Mouse (Mus musculus) neural tube, embryonic 11.5 days (tissue): ENCODE data around the gene Spdye4a. TPM values are rescaled to one million over a fixed set of nuclear protein-coding genes. Genes with fewer than 3 reads are reported as not detected.
A peak's percentile ranks its signal among the peaks of the same experiment; 100 is the strongest.

Experiments
- ATAC-seq: fragments of 200-750 bp; cut with Nextera tagmentation; 2 replicates; pipeline ENCODE4 v1.8.0; 2017; ENCODE audit warnings: moderate number of reproducible peaks, mild to moderate bottlenecking, moderate TSS enrichment, moderate library complexity; ENCODE audit not compliant: insufficient read depth, low FRiP score, low TSS enrichment
- DNase-seq: peaks from one replicate; pipeline ENCODE4 v3.0.0-alpha.2; 2015; ENCODE audit warnings: low spot score
- H3K27ac ChIP-seq: fragments of 300-500 bp; sonication (generic); 2 replicates; pipeline ENCODE4 v1.5.1; 2014; ENCODE audit warnings: low read depth, mild to moderate bottlenecking, low read length
- H3K27me3 ChIP-seq: fragments of 300-500 bp; sonication (generic); 2 replicates; pipeline ENCODE4 v1.6.1; 2014; ENCODE audit warnings: mild to moderate bottlenecking, low read length, mixed read lengths; ENCODE audit not compliant: control insufficient read depth, insufficient read depth
- H3K36me3 ChIP-seq: fragments of 300-500 bp; sonication (generic); 2 replicates; pipeline ENCODE4 v1.6.1; 2014; ENCODE audit warnings: mild to moderate bottlenecking, low read length, moderate library complexity, mixed read lengths; ENCODE audit not compliant: control insufficient read depth, insufficient read depth
- H3K4me1 ChIP-seq: fragments of 300-500 bp; sonication (generic); 2 replicates; pipeline ENCODE4 v1.6.1; 2014; ENCODE audit warnings: low read length, mixed read lengths; ENCODE audit not compliant: control insufficient read depth, insufficient read depth
- H3K4me2 ChIP-seq: fragments of 300-500 bp; sonication (generic); 2 replicates; pipeline ENCODE4 v1.6.1; 2014; ENCODE audit warnings: low read depth, mild to moderate bottlenecking, moderate library complexity
- H3K4me3 ChIP-seq: fragments of 300-500 bp; sonication (generic); 2 replicates; pipeline ENCODE4 v1.5.1; 2014; ENCODE audit warnings: low read depth, low read length
- H3K9ac ChIP-seq: fragments of 300-500 bp; sonication (generic); 2 replicates; pipeline ENCODE4 v1.6.1; 2014; ENCODE audit warnings: mild to moderate bottlenecking, low read length
- H3K9me3 ChIP-seq: fragments of 300-500 bp; sonication (generic); 2 replicates; pipeline ENCODE4 v1.6.1; 2016; ENCODE audit warnings: low read length; ENCODE audit not compliant: control insufficient read depth
- WGBS: fragments of 180-500 bp; shearing (Covaris S2); extraction: QIAGEN DNeasy Blood & Tissue Kit; methylation state at CpG from one replicate; pipeline ENCODE4 v1.1.7; 2014; 5-methylcytosine and 5-hydroxymethylcytosine counted together
- polyA plus RNA-seq: library from polyadenylated mRNA; unstranded; fragments of >200 nt; fragmentation: Nextera tagmentation; extraction: Ambion mirVana; gene quantifications from 2 replicates; pipeline ENCODE4 v1.2.1, GENCODE M21; 2014

Gene Spdye4a
- polyA plus RNA-seq, result not detected in 2 replicates

- WGBS, result 86% methylated on average over 3 of the region's 3 CpGs
Observed at GRCm38 (mm10) chr5:143226790-143227189, at the start of gene Spdye4a. Gene Spdye4a (minus strand): TSS chr5:143226890.

GRCm38 (mm10) chr5:143275761-143276160, 49.1 kb upstream of the Spdye4a start:
- no peak overlapping the region for H3K27ac ChIP-seq
- no peak for DNase-seq
- no peaks in the 10 kb centered on the region for H3K9me3 ChIP-seq
- no peak overlapping the region for H3K9ac ChIP-seq
- ATAC-seq, result no peak
- 53% methylated on average over 5 of the region's 5 CpGs for WGBS
- peaks cover under 1% of the 10 kb centered on the region; the same call in 1 of the 2 replicates for H3K4me1 ChIP-seq
- H3K4me3 ChIP-seq, result no peak overlapping the region
- no peaks in the 10 kb centered on the region for H3K36me3 ChIP-seq
- 0 out of 2 replicates have a peak, but pooled peaks cover 2% of the 10 kb centered on the region for H3K27me3 ChIP-seq
- no peak overlapping the region for H3K4me2 ChIP-seq

More at GRCm38 (mm10) chr5:143226790-143227189, at the start of gene Spdye4a:
- H3K4me1 ChIP-seq, result no peaks in the 10 kb centered on the region
- no peak within 1 kb of the TSS for H3K4me3 ChIP-seq
- no peak within 1 kb of the TSS for H3K9ac ChIP-seq
- H3K27me3 ChIP-seq, result no peaks in the 10 kb centered on the region
- no peak for ATAC-seq
- no peak within 1 kb of the TSS for H3K4me2 ChIP-seq
- no peak within 1 kb of the TSS for H3K27ac ChIP-seq
- 0 out of 2 replicates have a peak, but pooled peaks cover 2% of the 10 kb centered on the region for H3K9me3 ChIP-seq
- H3K36me3 ChIP-seq, result no peaks in the 10 kb centered on the region
- DNase-seq, result no peak

GRCm38 (mm10) chr5:143272540-143273330, 46.0 kb upstream of the Spdye4a start:
- ATAC-seq, result no peak
- H3K9me3 ChIP-seq, result no peaks in the 10 kb centered on the region
- H3K4me3 ChIP-seq, result no peak overlapping the region
- H3K4me2 ChIP-seq, result no peak overlapping the region
- no peak overlapping the region for H3K9ac ChIP-seq
- no peak for DNase-seq
- peaks cover 14% of the 10 kb centered on the region for H3K4me1 ChIP-seq
- H3K27ac ChIP-seq, result no peak overlapping the region
- WGBS, result 87% methylated on average over 16 of the region's 16 CpGs
- no peaks in the 10 kb centered on the region for H3K36me3 ChIP-seq
- no peaks in the 10 kb centered on the region for H3K27me3 ChIP-seq

GRCm38 (mm10) chr5:143272108-143272507, 45.4 kb upstream of the Spdye4a start:
- Histone ChIP-seq H3K4me3 (no peak overlapping the region), H3K9ac (no peak overlapping the region), H3K4me2 (no peak overlapping the region), H3K27ac (no peak overlapping the region), H3K4me1 (peaks cover 14% of the 10 kb centered on the region), H3K9me3 (no peaks in the 10 kb centered on the region), H3K36me3 (no peaks in the 10 kb centered on the region), H3K27me3 (no peaks in the 10 kb centered on the region)
- ATAC-seq (no peak), DNase-seq (no peak)
- 81% methylated on average over 3 of the region's 3 CpGs for WGBS

- Histone ChIP-seq H3K4me2 (no peak overlapping the region), H3K9ac (no peak overlapping the region), H3K4me1 (peaks cover 14% of the 10 kb centered on the region), H3K27ac (no peak overlapping the region), H3K9me3 (no peaks in the 10 kb centered on the region), H3K4me3 (no peak overlapping the region), H3K27me3 (no peaks in the 10 kb centered on the region), H3K36me3 (no peaks in the 10 kb centered on the region)
- 89% methylated on average over 6 of the region's 6 CpGs for WGBS
- DNase-seq (no peak), ATAC-seq (no peak)
Observed at GRCm38 (mm10) chr5:143271642-143272041, 45.0 kb upstream of the Spdye4a start.

- Histone ChIP-seq H3K27me3 (no peaks in the 10 kb centered on the region), H3K4me2 (peak overlapping the region; percentile 92), H3K4me1 (peaks cover 17% of the 10 kb centered on the region), H3K9me3 (no peaks in the 10 kb centered on the region), H3K9ac (peak overlapping the region; percentile 91), H3K4me3 (peak overlapping the region; percentile 97), H3K27ac (no peak overlapping the region), H3K36me3 (no peaks in the 10 kb centered on the region)
- ATAC-seq (peak; percentile 39; the same call in 1 of the 2 replicates), DNase-seq (no peak)
- WGBS, result 5% methylated on average over 12 of the region's 12 CpGs
Observed at GRCm38 (mm10) chr5:143270151-143270519, 43.4 kb upstream of the Spdye4a start.

- DNase-seq (peak; percentile 86), ATAC-seq (peak; percentile 75)
- Histone ChIP-seq H3K27me3 (no peaks in the 10 kb centered on the region), H3K4me2 (peak within 1 kb of the TSS; percentile 92), H3K4me1 (peaks cover 17% of the 10 kb centered on the region), H3K9me3 (no peaks in the 10 kb centered on the region), H3K36me3 (no peaks in the 10 kb centered on the region), H3K27ac (peak within 1 kb of the TSS; percentile 53), H3K4me3 (peak within 1 kb of the TSS; percentile 97), H3K9ac (peak within 1 kb of the TSS; percentile 91)
- WGBS, result under 1% methylated on average over 69 of the region's 79 CpGs
Observed at GRCm38 (mm10) chr5:143269363-143270150, 42.9 kb upstream of the Spdye4a start, which contains the start of gene Zfp316. Gene Zfp316 (minus strand): TSS chr5:143270022.

- Histone ChIP-seq H3K9me3 (no peaks in the 10 kb centered on the region), H3K4me1 (peaks cover 17% of the 10 kb centered on the region), H3K27ac (no peak overlapping the region), H3K9ac (peak overlapping the region; percentile 91), H3K27me3 (no peaks in the 10 kb centered on the region), H3K4me2 (peak overlapping the region; percentile 92), H3K4me3 (peak overlapping the region; percentile 97), H3K36me3 (peaks cover 2% of the 10 kb centered on the region; the same call in 1 of the 2 replicates)
- 31% methylated on average over 8 of the region's 8 CpGs for WGBS
- DNase-seq (no peak), ATAC-seq (0 out of 2 replicates have a peak, but pooled peaks have one; percentile 9)
Observed at GRCm38 (mm10) chr5:143268985-143269362, 42.3 kb upstream of the Spdye4a start.
